Mouse (Mus musculus) embryo, embryonic 10.5 days (tissue): ENCODE data around the gene Tmem216.

Source experiments
- DNase-seq: peaks from one replicate; pipeline ENCODE4 v3.0.0-alpha.2; 2015; ENCODE audit warnings: low spot score

Gene Tmem216

DNA sequence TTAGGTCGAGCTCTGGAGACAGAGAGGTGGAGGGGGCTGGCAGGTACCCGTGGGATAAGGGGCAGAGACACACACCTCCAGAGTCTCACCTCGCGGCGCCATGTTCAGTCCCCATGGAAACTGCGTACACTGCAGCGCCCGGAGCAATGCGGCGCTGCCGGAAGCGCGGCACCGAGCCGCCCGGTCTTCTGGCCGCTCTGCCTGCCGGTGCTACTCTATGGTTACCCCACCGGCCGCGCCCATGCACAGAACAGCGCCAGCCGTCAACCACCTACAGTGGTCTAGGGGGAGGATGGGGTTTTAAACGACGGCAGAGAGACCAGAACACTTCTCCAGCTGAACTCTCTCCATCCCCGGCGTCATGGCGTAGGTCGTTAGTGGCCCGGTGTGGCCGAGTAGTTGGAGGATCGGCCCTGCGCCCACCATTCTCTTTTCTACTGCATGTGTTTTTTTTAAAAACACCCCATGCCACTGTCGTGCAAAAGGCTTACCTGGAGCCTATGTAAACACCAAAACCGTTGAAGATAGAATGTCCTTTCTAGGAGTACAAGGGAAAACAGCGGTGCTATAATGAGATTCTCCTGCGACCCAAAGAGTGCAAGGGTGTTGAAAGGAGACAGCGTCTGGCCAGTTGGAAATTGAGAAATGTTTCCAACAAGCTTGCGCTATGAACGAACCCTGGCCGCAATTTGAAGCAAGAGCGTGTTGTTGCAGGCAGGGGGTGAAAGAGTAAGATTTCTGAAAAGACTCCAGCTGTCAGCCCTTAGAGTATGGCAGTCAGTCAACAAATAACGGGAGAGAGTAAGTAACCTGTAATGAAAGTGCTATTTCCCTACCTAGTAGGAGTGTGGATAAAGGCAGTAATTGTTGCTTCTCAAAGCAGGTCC lies at the start of gene Tmem216:
TSS of gene Tmem216 (minus strand) at position 615 of the 887 bp plus-strand sequence.
- DNase-seq, result peak; percentile 90

DNA sequence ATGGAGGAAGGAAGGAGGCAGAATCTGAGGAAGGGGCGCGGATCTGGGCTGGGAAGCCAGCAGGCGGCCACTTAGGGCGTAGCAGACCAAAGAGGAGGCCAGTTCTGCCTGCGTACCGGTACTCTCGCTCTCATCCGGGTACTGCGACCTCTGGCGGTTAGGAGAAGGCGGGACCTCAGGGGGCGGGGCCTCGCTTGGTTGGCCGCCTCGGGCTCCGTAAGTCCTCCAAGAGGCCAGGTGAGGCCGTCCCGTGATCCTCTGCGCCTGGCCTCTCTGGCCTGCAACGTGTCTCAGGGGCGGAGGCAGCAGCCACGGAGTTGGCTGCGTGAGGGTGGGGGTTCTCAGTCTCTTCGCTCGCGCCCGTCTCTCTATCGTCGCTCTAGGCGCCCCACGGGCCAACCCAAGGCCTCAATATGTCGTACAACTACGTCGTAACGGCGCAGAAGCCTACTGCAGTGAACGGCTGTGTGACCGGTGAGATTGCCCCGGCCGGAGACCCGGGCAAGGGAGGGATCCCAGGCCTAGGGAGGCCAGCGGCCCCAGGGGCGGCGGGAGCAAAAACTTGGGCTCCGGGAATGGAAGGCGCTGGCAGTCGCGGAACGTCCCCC lies 49.4 kb upstream of the Tmem216 start, which contains the start of the genes Ddb1 and Tkfc:
TSS of gene Ddb1 (plus strand) at position 35 of the 608 bp plus-strand sequence.
TSS of gene Tkfc (minus strand) at position 362 of the 608 bp plus-strand sequence.
- DNase-seq, result peak; percentile 100

DNA sequence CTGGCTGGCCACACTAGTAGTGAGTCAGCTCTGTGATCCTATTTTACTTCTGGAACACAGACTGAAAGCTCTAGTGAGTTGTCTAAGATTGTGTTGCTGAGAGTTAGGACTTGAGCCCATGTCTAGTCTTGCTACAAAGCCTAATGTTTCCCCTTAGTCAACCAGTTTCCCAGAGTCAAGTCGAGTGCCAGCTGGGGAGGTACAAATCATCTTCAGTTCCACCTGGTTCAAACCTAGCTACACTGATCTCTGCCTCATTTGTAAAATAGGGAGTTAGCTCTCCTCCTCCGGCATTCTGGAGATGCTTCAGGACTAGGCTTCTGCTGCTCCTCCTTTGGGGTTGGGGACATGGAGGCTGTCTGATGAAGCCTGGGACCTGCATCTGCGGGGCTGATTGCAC lies 48.5 kb upstream of the Tmem216 start:
- no peak for DNase-seq

DNA sequence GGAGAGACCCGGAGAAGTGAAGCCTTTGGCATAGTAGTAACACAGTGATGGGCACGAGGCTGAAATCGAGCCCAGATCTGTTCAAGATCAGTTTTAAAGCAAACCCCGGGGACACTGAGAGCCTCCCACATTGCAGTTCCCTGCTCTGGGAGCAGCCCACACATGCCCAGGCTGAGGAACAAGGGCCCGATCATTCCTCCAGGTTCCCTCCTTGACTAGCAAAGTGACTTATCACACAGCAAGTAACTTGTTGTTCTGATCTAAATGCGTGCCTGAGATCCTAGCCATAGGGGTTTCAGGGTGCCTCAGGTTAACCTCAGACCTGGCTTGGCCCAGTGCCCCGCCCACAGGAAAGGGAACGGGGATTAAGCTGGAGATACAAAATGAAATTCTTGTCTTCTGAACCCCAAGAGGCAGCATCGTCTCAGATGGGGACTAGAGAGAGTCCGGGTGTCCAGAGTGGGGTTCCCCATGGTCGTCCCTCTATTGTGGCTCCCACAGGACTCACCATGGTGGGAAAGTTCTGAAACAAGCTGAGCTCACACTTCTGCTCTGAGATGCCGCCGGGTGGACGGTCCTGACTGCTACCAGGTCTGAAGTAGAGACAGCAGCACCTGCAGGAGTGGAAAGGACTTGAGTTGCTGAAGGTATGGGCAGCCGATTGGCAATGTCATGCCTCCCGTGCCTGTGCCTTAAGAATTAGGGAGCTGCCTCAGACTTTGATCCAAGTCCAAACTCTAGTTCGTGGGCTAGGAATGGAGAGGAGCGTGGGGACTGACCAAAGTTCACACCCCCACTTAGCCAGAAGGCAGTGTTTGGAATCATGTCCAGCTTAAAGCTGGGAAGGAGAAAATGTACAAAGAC lies 47.9 kb upstream of the Tmem216 start:
- no peak for DNase-seq

DNA sequence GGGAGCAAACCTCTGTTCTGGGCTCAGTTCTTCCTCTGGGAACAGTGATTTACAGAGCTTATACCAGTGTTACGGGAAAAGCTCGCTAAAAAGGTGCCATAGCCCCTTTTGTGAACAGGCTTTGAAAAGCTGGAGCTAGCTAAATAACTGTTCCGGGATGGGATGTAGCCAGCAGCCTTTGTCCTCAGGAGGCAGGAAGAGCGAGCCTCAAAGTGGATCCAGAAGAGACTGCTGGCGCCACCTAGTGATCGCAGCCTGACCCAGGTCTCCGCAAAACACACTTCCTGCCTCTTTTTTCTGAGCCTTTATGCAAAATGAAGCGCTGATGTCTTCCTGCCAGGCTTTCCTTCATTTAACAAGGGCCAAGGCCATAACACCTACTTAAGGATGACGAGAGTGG lies 46.7 kb upstream of the Tmem216 start:
- DNase-seq, result peak; percentile 96

DNA sequence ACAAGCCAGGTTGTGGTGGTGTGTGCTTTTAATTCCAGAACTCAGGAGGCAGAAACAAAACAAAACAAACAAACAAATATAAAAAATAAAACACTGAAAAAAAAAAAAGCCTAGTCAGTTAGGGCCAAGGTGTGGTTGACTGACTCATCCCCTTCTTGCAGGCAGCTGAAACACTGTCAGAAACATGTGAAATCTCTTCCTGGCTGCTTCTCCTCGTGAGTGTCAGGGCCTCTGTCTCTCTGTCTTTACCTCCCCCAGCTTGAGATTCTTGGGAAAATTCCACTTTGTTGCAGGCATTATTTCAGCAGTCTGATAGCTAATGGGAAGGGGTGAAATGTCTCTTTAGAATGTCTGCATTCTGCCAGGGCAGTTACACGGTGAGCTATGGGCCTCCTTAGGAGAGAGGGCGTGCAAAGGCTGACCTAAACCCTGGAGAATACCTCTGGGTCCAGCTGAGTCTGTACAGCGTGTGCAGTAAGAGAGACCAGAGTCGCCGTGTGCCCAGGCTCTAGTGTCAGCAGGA lies 46.3 kb upstream of the Tmem216 start:
- no peak for DNase-seq

DNA sequence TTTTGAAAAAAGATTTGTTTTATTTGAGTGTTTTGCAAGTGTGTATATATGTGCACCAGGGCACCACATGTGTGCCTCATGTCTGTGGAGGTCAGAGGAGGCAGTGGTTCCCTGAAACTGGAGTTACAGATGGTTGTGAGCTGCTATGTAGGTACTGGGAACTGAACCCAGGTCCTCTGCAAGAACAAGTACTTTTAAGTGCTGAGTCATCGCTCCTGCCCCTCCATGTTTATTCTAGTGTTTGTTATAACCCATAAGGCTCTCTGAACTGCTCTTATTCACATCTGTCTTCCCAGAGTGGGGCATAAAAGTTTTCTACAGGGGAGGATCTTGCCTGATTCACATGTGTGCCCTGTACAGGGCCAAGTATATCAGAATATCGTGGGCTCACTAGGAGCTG lies 43.6 kb upstream of the Tmem216 start:
- DNase-seq, result no peak

DNA sequence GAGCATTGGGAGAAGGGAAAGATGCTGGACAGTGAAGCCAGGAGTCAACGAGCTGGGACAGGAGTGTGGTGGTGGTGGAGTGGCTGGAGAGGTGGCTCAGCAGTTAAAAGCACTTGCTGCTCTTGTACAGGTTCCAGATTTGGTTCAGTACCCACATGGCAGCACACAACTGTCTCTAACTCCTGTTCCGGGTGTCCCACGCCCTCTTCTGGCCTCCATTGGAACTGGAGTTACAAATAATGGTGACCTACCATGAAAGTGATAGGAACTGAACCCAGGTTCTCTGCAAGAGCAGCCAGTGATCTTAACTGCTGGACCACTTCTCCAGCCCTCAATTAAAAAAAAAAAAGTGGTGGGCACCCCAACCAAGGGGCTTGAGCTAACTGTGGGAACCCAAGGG lies 42.1 kb upstream of the Tmem216 start:
- peak; percentile 9 for DNase-seq

DNA sequence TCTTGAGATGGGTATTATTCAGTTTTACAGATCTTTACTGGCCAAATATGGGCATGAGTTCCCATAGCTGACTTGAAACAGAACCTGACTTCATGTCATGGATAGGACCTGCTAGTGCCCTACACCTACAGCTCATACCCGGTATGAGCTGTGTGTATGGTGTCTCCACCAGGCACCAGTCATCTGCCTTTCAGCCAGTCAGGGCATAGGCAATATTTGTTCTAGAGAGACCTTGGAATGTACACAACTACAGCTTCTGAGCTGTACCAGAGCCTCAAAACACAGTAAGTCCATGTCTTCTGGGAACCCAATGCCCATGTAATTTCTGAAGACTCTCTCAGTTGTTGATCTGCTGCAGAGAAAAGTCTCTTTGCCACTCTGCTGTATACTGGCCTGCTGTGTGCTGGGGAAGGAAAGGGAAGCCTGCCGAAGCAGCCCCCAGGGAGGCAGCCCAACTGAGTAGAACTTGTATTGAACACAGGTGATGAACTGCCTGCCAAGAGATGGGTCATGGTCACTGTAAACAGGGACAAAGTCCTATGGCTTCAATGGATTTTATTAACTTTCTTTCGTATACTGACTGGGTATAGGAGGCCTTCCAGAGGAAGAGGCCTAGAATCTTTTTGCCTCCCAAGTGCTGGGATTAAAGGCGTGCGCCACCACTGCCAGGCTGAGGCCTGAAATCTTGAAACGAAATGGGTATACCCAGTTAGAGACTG lies 35.8 kb upstream of the Tmem216 start:
- DNase-seq, result no peak

DNA sequence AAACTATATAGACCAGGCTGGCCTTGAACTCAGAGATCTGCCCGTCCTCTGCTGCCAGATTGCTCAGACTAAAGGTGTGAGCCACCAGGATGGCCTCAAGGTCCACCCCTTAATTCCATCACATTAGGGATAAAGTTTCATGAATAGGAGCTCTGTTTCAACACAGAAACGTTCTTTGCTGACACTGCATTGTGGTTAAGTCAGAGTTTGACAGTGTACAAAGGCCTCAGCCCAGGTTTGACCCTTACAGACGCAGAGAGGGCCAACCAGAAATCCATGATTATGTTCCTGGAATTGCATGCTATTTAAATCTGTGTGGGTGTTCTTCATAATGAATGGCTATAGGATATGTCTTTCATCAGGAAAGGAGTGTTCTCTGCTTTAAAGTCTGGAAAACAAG lies 34.3 kb upstream of the Tmem216 start:
- no peak for DNase-seq

DNA sequence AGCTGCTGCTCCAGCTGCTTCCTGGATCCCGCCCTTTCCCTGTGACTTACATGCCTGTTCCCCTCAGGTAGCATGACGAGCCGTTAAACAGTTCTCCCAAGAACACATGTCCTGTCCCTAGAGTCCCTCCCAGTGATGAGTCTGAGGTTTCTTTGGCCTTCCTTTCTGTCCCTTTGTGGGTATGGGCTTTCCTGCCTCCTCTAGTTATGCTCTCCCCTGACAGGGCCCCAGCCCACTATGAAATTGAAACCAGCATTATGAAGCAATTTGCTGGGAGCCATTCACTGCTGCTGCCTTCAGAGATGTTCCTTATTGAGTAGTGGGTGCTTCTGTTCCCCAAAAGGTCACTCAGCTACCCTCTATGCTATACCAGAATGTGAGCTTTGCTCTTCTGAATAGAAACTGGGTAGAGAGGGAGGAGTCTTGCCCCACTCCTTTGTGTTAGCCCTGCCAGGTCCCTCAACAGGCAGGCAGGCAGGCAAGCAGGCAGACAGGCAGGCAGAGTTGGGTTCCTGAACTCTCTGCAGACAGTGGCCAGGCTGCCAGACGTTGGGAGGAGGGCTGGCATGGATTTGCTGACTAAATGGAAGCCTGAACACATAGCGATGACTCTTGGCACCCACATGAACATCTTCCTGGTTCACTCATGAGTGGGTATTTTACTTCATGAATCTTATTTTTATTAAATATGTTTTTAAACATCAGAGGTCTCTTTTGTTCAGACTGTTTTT lies 33.3 kb upstream of the Tmem216 start:
- no peak for DNase-seq

DNA sequence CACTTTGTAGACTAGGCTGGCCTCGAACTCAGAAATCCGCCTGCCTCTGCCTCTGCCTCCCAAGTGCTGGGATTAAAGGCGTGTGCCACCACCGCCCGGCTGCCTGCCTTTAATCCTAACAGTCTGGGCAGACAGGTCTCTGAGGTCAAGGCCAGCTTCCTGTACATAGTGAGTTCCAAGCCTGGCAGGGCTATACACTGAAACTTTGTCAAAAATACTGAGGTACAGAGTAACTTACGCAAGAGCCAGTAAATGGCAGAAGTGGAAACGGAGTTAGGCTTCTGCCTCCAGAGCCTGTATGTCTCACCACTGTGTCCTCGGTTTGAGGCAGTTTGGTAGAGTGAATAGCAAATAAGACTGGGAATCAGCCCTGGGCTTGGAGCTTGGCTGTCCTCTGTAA lies 31.2 kb upstream of the Tmem216 start:
- no peak for DNase-seq

DNA sequence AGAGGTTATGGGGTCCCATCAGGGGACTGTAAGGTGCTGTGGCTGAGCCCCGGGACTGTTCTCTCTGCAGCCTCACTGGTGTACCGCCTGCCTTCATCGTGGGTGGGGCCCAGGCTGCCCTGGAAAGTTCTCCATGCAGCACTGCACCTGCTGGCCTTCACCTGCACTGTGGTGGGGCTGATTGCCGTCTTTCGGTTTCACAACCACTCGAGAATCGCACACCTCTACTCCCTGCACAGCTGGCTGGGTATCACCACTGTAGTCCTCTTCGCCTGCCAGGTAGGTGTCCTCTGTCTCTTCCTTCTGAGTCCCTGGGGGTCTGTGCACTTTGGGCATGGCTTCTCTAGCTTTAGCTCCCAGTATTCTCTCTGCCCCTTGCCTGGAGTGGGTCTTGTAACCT lies 29.1 kb upstream of the Tmem216 start:
- DNase-seq, result no peak

DNA sequence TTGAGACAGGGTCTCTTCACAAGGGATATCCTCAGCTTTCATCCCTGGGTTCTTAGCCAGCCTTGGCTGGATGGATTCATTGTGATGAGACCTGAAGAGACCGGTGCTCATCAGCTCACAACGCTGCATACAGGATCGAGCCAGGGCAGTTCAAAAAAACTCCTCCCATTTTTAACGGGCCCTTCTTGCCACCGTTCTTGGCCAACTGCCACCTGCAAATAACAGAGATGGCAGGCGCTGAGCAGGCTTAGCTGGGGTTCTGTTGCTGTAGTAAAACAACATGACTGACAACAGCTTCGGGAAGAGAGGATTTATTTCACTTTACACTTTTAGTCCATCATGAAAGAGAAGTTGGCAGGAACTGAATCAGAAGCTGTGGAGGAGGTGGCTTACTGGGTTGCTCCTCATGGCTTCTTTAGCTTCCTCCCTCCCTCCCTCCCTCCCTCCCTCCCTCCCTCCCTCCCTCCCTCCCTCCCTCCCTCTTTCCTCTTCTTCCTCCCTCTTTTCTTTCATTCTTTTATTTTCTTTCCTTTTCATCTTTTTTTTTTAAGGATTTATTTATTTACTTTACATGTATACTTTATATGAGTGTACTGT lies 27.6 kb upstream of the Tmem216 start:
- no peak for DNase-seq

DNA sequence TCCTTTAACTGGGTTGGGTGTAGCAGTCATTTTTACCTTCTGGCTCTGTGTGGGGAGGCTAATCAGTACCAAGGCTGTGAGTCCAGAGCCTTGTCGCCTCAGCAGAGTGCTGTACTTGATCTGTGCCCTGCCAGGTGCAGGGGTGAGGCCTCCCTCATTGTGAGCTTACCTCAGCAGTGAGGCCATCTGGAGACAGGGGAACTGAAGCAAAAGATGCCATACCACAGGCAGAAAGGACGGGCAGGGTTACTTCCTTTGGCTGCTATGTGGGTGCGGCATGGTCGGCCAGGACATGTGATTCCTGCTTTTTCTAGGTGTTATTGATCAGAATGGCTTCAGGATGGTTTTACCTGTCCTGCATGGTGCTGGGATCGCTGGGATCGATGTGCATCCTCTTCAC lies 25.9 kb upstream of the Tmem216 start:
- DNase-seq, result no peak

DNA sequence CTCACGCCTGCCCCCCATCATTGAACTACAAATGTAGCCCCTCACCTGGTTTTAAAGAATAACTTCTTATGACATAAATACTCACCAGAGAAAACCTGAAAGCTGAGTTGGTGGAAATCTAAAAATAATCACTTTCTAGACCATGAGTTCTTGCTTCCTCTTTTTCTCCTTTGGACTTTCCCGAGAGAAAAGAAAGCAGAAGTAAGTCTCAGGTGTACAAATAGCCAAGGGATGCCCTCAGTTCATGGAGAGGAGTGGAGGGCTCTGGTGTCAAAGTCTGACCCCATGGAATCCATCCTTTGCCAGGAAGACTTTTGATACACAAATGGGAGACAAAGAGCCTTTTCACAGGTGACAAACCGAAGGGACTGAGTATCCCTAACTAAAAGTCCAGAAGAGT lies 24.7 kb upstream of the Tmem216 start:
- DNase-seq, result no peak

DNA sequence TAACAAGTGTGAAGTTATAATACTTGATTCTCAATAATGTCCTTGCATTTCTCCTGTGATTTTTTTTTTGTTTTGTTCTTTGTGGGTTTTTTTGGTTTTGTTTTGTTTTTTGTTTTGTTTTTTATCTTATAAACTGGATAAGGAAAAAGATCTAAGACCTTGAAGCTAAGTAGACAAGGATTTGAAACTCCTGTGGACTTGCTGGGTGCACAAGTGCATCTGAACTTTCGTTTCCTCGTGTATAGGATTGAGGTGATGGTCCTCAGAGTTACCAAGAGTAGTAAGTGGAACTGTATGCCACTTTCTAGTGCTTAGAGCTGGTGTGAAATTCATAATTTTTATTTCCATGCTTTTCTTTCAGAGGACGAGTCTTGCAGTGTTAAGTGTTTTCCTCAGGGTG lies 24.1 kb upstream of the Tmem216 start:
- no peak for DNase-seq

DNA sequence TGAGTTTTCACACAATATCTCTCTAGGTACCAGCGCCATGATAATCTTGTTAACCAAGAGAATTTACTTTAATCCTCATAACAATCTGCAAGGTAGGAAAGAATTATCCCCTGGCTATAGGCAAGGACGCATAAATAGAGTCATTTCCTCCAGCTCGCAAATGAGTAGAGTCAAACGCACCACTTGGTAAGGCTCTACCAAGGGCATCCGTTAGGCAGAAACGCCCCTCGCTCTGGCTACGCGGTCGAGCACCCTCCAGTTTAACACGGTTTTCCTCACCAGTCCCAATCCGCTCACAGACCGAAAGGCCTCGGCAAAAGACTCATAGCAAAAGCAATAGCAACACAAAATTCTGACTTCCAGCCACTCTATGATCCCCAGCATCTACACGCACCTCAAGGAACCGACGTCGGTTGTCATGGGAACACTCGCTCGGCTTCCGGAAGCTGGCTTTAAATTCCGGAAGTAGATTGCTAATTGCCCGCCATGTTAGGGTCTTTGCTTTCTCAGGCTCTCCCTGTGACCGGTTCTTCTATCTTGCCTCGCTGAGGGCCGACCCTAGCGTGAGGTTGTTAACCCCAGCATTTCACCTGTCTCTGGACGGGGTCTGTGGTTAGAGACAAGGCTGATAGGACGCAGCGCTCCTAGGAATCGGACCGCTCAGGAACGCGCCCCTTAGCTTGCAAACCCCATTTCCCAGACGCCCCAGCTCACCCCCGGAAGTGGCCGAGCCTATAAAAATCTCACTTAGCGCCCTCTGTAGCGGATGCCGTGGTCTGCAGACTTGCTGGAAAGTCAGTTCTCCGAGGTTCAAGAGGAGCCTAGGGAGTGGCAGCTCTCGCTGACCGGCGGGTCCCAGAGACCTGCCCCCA lies 20.9 kb upstream of the Tmem216 start, which contains the start of the genes Cyb561a3 and Tmem138:
TSS of gene Cyb561a3 (plus strand) at position 483 of the 872 bp plus-strand sequence.
TSS of gene Tmem138 (minus strand) at position 673 of the 872 bp plus-strand sequence.
- DNase-seq, result peak; percentile 97

DNA sequence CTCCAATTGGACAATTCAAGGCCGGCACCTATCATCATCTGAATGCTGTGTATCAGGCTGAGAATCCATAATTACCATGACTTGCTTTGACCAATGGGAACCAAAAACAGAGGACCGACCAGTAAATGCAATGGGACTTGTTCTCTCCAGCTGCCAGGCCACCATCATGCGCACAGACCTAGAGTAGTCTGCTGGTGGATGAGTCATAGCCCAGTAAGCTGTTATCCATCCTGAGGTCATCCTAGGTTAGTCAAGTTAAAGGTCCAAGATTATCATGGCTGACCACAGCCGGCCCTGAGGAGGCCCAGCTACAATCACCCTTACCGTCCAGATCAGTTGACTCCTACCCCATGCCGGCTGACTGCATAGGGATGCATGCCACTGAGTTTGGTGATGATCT lies 13.6 kb upstream of the Tmem216 start:
- no peak for DNase-seq
